Mouse (Mus musculus) heart, embryonic 15.5 days (tissue): Measurements from ENCODE around the gene Ccdc182. TPM values are rescaled to one million over a fixed set of nuclear protein-coding genes. Genes with fewer than 3 reads are reported as not detected.

ENCODE experiments used
- ATAC-seq: fragments of 200-750 bp; cut with Nextera tagmentation; replicated peaks from 2 replicates; pipeline ENCODE4 v1.8.0; 2017; ENCODE audit warnings: low read depth, moderate TSS enrichment; ENCODE audit not compliant: insufficient number of reproducible peaks, insufficient read depth, low FRiP score
- H3K27ac ChIP-seq: fragments of 300-500 bp; sonication (generic); 2 replicates; pipeline ENCODE4 v1.5.1; 2015; ENCODE audit warnings: mild to moderate bottlenecking, inconsistent platforms
- H3K27me3 ChIP-seq: fragments of 300-500 bp; sonication (generic); 2 replicates; pipeline ENCODE4 v1.6.1; 2015; ENCODE audit warnings: inconsistent platforms
- H3K36me3 ChIP-seq: fragments of 300-500 bp; sonication (generic); 2 replicates; pipeline ENCODE4 v1.6.1; 2015; ENCODE audit warnings: mild to moderate bottlenecking, inconsistent platforms
- H3K4me1 ChIP-seq: fragments of 300-500 bp; sonication (generic); replicated peaks from 2 replicates; pipeline ENCODE4 v1.6.1; 2015; ENCODE audit warnings: inconsistent platforms
- H3K4me2 ChIP-seq: fragments of 300-500 bp; sonication (generic); 2 replicates; pipeline ENCODE4 v1.6.1; 2015; ENCODE audit warnings: inconsistent platforms, mild to moderate bottlenecking, moderate library complexity
- H3K4me3 ChIP-seq: fragments of 300-500 bp; sonication (generic); 2 replicates; pipeline ENCODE4 v1.5.1; 2015; ENCODE audit warnings: mild to moderate bottlenecking, inconsistent platforms
- H3K9ac ChIP-seq: fragments of 300-500 bp; sonication (generic); 2 replicates; pipeline ENCODE4 v1.6.1; 2015; ENCODE audit warnings: mild to moderate bottlenecking, inconsistent platforms
- H3K9me3 ChIP-seq: fragments of 300-500 bp; sonication (generic); replicated peaks from 2 replicates; pipeline ENCODE4 v1.6.1; 2016; ENCODE audit warnings: inconsistent platforms
- WGBS: fragments of 180-500 bp; shearing (Covaris S2); methylation state at CpG from one replicate; pipeline ENCODE4 v1.1.7; 2015; ENCODE audit warnings: mixed read lengths; 5-methylcytosine and 5-hydroxymethylcytosine counted together
- polyA plus RNA-seq: library from polyadenylated mRNA; unstranded; fragments of >200 nt; fragmentation: Nextera tagmentation; extraction: Ambion mirVana; gene quantifications from 2 replicates; pipeline ENCODE4 v1.2.1, GENCODE M21; 2015

Ccdc182 gene
- polyA plus RNA-seq, 1 experiment from 2014 or later: not detected

- Histone ChIP-seq H3K27me3 (no peaks in the 10 kb centered on the region), H3K4me3 (no peak overlapping the region), H3K9me3 (no peaks in the 10 kb centered on the region), H3K36me3 (no peaks in the 10 kb centered on the region), H3K4me2 (no peak overlapping the region), H3K4me1 (peaks cover 43% of the 10 kb centered on the region), H3K9ac (no peak overlapping the region), H3K27ac (no peak overlapping the region)
- ATAC-seq: no peak
- 87% methylated on average over 8 of the region's 8 CpGs for WGBS
These were observed 37.9 kb downstream of the Ccdc182 start for GRCm38 (mm10) chr11:88331722-88332121.

DNA sequence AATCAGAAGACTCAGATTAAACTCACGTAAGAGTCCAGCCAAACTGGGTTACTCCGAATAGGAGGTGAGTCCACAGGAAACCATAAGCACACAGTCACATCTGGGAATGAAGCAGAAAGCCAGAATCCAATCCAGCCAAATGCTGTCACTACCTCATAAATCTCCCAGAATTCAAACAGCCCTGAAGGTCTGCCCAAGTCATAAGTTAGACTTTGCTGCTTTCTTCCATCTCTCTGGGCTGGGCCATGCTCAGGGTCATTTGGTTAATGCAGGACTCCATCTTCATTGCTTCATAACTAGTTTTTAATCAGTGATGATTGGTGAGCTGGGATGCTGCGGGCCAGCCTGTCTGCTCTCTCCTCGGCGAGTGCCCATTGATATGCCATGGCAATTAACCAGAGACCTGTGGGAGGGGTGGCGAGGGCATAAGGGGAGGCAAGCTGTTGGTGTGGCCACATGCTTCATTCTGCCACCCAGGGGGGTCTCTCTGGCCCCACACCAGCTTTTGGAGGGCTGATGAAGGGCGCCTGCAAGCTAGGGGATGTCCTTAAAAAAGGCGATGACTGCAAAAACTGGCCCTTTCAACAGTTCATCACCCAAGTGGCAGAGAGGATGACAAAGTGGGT lies 38.6 kb downstream of the Ccdc182 start:
- Histone ChIP-seq H3K4me3 (no peak overlapping the region), H3K36me3 (no peaks in the 10 kb centered on the region), H3K9me3 (no peaks in the 10 kb centered on the region), H3K9ac (no peak overlapping the region), H3K27me3 (no peaks in the 10 kb centered on the region), H3K27ac (no peak overlapping the region), H3K4me2 (no peak overlapping the region), H3K4me1 (peaks cover 37% of the 10 kb centered on the region)
- ATAC-seq: no peak
- 70% methylated on average over 8 of the region's 8 CpGs for WGBS

- no peak overlapping the region for H3K27ac ChIP-seq
- WGBS: 41% methylated on average over 5 of the region's 5 CpGs
- no peaks in the 10 kb centered on the region for H3K27me3 ChIP-seq
- H3K4me1 ChIP-seq: peaks cover 31% of the 10 kb centered on the region
- H3K36me3 ChIP-seq: no peaks in the 10 kb centered on the region
- no peak overlapping the region for H3K4me2 ChIP-seq
- no peak overlapping the region for H3K4me3 ChIP-seq
- H3K9me3 ChIP-seq: no peaks in the 10 kb centered on the region
- H3K9ac ChIP-seq: no peak overlapping the region
- no peak for ATAC-seq
These were observed 41.0 kb downstream of the Ccdc182 start for GRCm38 (mm10) chr11:88334893-88335292.

DNA sequence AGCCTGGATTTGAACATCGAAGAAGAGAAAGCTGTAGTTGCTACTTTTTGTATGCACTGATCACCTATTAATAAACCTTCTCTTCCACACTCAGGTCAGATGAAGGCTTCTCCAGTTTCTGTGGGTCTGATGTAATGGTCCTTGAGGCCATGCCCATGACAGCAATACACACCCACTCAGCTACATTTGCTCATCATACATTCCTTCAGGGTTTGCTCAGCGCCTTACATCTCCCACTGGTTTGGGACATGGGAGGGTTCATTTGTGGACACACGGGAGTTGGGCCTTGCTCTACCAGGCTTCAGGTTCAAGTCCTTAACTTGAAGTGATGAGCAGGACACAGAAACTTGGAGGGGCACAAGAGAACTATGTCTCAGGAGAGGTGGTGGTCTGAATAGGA lies 44.1 kb downstream of the Ccdc182 start:
- WGBS: 88% methylated on average over 3 of the region's 3 CpGs
- Histone ChIP-seq H3K9ac (no peak overlapping the region), H3K4me1 (peaks cover 15% of the 10 kb centered on the region), H3K27ac (no peak overlapping the region), H3K36me3 (no peaks in the 10 kb centered on the region; the same call in 1 of the 2 replicates), H3K27me3 (no peaks in the 10 kb centered on the region), H3K4me3 (no peak overlapping the region), H3K9me3 (no peaks in the 10 kb centered on the region), H3K4me2 (no peak overlapping the region)
- ATAC-seq: no peak

Other genes starting within 250 kb of the Ccdc182 start
- gene Srsf1, start 246.7 kb upstream of the Ccdc182 start, polyA plus RNA-seq: 149 and 172 TPM in 2 replicates
- 22.2 and 24.9 TPM in 2 replicates for gene Vezf1, start 225.8 kb upstream of the Ccdc182 start, polyA plus RNA-seq
- 18.4 and 20.3 TPM in 2 replicates for gene Cuedc1, start 196.0 kb upstream of the Ccdc182 start, polyA plus RNA-seq
- gene Mrps23, start 89.7 kb upstream of the Ccdc182 start, polyA plus RNA-seq: 80.7 and 93.9 TPM in 2 replicates